Mouse (Mus musculus): ENCODE data around the gene Arsb. TPM values are rescaled to one million over a fixed set of nuclear protein-coding genes. Genes with fewer than 3 reads are reported as not detected.
A peak's percentile ranks its signal among the peaks of the same experiment; 100 is the strongest.

Gene Arsb
- polyA plus RNA-seq, 1 experiment from 2014 or later = 23.3 TPM

DNA sequence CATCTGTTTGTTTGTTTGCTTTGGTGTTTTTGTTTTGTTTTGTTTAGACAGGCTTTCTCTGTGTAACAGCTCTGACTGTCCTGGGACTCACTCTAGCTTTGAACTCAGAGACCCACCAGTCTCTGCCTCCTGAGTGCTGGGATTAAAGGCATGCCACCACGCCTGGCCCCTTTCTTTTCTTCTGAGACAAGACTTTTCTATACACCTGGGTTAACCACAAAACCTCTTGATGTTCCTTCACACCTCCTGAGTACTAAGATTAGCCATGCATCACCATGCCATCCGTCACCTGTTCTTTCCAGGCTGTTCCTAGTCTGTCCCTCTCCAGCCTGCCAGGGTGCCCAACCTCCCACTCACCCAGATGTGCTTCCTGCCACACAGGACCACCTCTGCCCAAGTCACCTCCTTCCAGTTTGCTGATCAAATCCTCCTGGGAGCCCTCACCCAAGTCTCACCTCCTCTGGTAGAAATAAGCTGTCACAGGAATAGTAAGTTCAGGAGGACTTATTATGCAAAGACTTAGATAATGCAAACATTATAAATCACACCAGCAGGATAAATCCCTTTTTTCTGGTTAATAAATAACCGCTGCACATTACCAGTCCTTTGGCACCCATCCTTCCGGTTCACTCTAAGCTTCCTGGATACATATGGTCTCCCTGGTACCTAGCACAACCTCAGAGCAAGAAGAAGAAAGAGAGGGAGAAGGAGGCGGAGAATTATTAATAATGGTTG is 150.6 kb downstream of the Arsb start:
- Histone ChIP-seq H3K27me3 (replicated peaks; ENCODE audit: control insufficient read depth, insufficient read depth, low read length) (no peaks in the 10 kb centered on the region), H3K4me2 (ENCODE audit: low read depth, low read length) (no peak overlapping the region), H3K4me1 (ENCODE audit: control insufficient read depth, insufficient read depth, low read length) (peaks cover 20% of the 10 kb centered on the region), H3K9me3 (ENCODE audit: control insufficient read depth, low read length) (no peaks in the 10 kb centered on the region), H3K9ac (ENCODE audit: low read depth, low read length) (no peak overlapping the region), H3K27ac (replicated peaks; ENCODE audit: low read depth, low read length) (no peak overlapping the region), H3K36me3 (ENCODE audit: control insufficient read depth, insufficient read depth, low read length) (no peaks in the 10 kb centered on the region), H3K4me3 (ENCODE audit: low read depth, low read length) (no peak overlapping the region)
- DNase-seq (ENCODE audit: low spot score) (no peak), ATAC-seq (ENCODE audit: low read depth) (no peak)
- WGBS = 79% methylated on average over 5 of the region's 5 CpGs

DNA sequence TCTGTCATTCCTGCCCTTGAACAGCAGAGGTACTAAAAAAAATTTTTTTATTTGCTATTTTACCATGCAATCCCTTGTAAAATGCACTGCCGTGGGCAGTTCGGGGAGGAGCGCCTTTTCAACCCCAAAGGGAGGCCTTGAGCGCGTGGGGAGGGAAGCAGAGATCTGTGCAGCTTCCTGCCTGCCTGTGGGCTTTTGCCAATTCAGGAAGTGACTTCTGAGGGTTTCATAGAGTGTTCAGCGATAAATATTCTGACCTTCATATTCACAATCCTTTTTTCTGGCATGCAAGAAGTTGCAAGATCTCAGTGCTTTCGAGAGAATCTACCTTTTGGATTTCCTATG is 151.1 kb downstream of the Arsb start:
- Histone ChIP-seq H3K27ac (replicated peaks; ENCODE audit: low read depth, low read length) (no peak overlapping the region; the same call in 1 of the 2 replicates), H3K9ac (ENCODE audit: low read depth, low read length) (no peak overlapping the region), H3K27me3 (replicated peaks; ENCODE audit: control insufficient read depth, insufficient read depth, low read length) (no peaks in the 10 kb centered on the region), H3K4me2 (ENCODE audit: low read depth, low read length) (no peak overlapping the region), H3K9me3 (ENCODE audit: control insufficient read depth, low read length) (no peaks in the 10 kb centered on the region), H3K36me3 (ENCODE audit: control insufficient read depth, insufficient read depth, low read length) (no peaks in the 10 kb centered on the region), H3K4me1 (ENCODE audit: control insufficient read depth, insufficient read depth, low read length) (peaks cover 20% of the 10 kb centered on the region), H3K4me3 (ENCODE audit: low read depth, low read length) (no peak overlapping the region)
- no peak for ATAC-seq (ENCODE audit: low read depth)
- 57% methylated on average over 7 of the region's 7 CpGs for WGBS
- no peak for DNase-seq (ENCODE audit: low spot score)

DNA sequence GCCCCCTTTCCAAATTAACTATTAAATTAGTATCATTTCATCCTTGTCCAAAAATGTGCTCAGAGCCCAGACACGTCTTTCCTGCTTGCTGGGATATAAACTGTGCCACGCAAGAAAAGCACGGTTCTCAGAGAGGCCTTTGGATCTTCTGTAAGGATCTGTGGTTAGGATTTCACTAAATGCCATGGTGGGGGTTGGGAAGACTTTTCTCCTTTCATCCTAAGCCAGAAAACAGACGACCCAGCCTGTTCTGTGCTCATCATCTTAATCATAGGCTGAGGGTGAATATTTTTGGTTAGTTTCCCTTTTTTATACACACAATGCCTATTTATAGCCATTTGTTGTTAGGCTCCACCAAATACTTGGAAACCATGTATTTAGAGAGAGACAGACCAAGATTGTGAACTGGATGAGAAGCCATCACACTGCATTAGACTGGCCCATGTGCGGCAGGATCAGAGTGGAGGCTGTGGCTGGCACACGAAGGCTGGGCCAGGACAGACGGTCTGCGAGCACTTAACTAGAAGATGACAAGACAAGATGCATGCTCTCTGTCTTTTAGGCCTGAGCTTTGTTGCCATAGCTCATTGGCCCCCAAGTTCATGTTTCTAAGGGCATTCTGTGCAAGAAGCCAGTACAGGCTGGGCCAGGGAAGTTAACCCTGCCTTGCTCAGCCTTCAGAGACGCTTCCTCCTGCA is 153.5 kb downstream of the Arsb start:
- DNase-seq (ENCODE audit: low spot score) = peak; percentile 70
- H3K4me1 ChIP-seq (ENCODE audit: control insufficient read depth, insufficient read depth, low read length) = peaks cover 16% of the 10 kb centered on the region

DNA sequence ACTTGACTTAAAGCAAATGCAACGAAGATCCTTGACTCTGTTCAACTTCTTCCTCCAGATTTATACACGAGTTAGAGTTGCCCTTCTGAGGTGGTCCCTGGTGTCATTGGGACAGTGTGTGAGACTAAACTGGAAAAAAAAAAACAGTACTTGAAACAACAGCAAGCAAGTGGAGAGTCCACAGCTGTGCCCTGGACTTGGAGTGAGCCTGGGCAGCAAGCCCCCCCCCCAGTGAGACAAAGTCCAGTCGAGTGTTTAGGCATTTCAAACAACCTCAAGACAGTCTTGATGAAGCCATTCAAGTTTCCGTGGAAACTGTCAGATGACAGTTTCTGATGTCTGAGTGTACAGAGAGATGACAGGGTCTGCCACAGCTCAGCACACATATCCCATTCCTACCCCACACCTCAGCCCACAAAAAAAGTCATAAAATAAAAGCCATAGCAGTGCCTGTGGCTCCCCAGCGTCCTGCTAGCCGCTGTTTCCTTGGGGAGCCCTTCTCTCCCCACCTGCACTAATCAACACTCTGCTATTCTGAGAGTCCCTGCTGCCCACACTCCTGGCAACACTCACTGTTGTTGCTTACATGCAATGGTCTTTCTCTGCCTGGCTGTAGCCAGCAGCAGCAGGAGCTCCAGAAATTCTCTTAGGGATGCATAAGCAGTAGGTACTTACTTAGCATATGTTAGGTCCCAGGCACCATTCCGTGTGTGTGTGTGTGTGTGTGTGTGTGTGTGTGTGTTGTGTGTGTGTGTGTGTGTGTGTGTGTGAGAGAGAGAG is 159.3 kb downstream of the Arsb start:
- 49% methylated on average over 7 of the region's 7 CpGs for WGBS

More for the DNA sequence above, 153.5 kb downstream of the Arsb start:
- Histone ChIP-seq H3K4me3 (ENCODE audit: low read depth, low read length) (no peak overlapping the region), H3K4me2 (ENCODE audit: low read depth, low read length) (no peak overlapping the region), H3K36me3 (ENCODE audit: control insufficient read depth, insufficient read depth, low read length) (no peaks in the 10 kb centered on the region), H3K9ac (ENCODE audit: low read depth, low read length) (0 out of 2 replicates have a peak overlapping the region, but pooled peaks have one; percentile 0), H3K27ac (replicated peaks; ENCODE audit: low read depth, low read length) (peak overlapping the region; percentile 72), H3K9me3 (ENCODE audit: control insufficient read depth, low read length) (no peaks in the 10 kb centered on the region), H3K27me3 (replicated peaks; ENCODE audit: control insufficient read depth, insufficient read depth, low read length) (no peaks in the 10 kb centered on the region)
- 39% methylated on average over 9 of the region's 9 CpGs for WGBS
- peak; percentile 63; the same call in 1 of the 2 replicates for ATAC-seq (ENCODE audit: low read depth)

GRCm38 (mm10) chr13:93936455-93936854 is 165.0 kb downstream of the Arsb start:
- no peaks in the 10 kb centered on the region for H3K27me3 ChIP-seq (replicated peaks; ENCODE audit: control insufficient read depth, insufficient read depth, low read length)
- H3K4me3 ChIP-seq (ENCODE audit: low read depth, low read length) = no peak overlapping the region
- DNase-seq (ENCODE audit: low spot score) = peak; percentile 64
- H3K36me3 ChIP-seq (ENCODE audit: control insufficient read depth, insufficient read depth, low read length) = no peaks in the 10 kb centered on the region
- H3K4me1 ChIP-seq (ENCODE audit: control insufficient read depth, insufficient read depth, low read length) = peaks cover 24% of the 10 kb centered on the region
- 63% methylated on average over 6 of the region's 6 CpGs for WGBS
- no peak for ATAC-seq (ENCODE audit: low read depth)
- no peak overlapping the region for H3K4me2 ChIP-seq (ENCODE audit: low read depth, low read length)
- H3K27ac ChIP-seq (replicated peaks; ENCODE audit: low read depth, low read length) = no peak overlapping the region
- no peak overlapping the region for H3K9ac ChIP-seq (ENCODE audit: low read depth, low read length)
- no peaks in the 10 kb centered on the region for H3K9me3 ChIP-seq (ENCODE audit: control insufficient read depth, low read length)

More for the DNA sequence above, 159.3 kb downstream of the Arsb start:
- H3K4me3 ChIP-seq (ENCODE audit: low read depth, low read length) = no peak overlapping the region
- H3K4me2 ChIP-seq (ENCODE audit: low read depth, low read length) = no peak overlapping the region
- no peak overlapping the region for H3K9ac ChIP-seq (ENCODE audit: low read depth, low read length)
- H3K9me3 ChIP-seq (ENCODE audit: control insufficient read depth, low read length) = no peaks in the 10 kb centered on the region
- H3K27ac ChIP-seq (replicated peaks; ENCODE audit: low read depth, low read length) = no peak overlapping the region
- no peaks in the 10 kb centered on the region for H3K36me3 ChIP-seq (ENCODE audit: control insufficient read depth, insufficient read depth, low read length)
- DNase-seq (ENCODE audit: low spot score) = no peak
- no peaks in the 10 kb centered on the region for H3K27me3 ChIP-seq (replicated peaks; ENCODE audit: control insufficient read depth, insufficient read depth, low read length)
- no peak for ATAC-seq (ENCODE audit: low read depth)
- no peaks in the 10 kb centered on the region; the same call in 1 of the 2 replicates for H3K4me1 ChIP-seq (ENCODE audit: control insufficient read depth, insufficient read depth, low read length)

DNA sequence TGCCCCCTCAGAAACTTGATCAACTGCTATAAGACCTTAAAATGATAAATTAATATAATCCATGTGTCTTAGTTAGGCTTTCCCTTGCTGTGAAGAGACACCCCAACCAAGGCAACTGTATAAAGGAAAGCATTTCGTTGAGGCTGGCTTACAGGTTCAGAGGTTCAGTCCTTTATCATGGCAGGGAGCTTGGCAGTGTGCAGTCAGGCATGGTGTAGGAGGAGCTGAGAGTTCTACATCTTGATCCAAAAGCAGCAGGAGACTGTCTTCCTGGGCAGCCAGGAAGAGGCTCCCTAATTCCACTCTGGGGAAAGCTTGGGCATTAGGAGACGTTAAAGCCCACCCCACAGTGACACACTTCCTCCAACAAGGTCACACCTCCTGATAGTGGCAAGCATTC is 166.7 kb downstream of the Arsb start:
- Histone ChIP-seq H3K4me3 (ENCODE audit: low read depth, low read length) (no peak overlapping the region), H3K36me3 (ENCODE audit: control insufficient read depth, insufficient read depth, low read length) (no peaks in the 10 kb centered on the region), H3K27ac (replicated peaks; ENCODE audit: low read depth, low read length) (no peak overlapping the region), H3K27me3 (replicated peaks; ENCODE audit: control insufficient read depth, insufficient read depth, low read length) (no peaks in the 10 kb centered on the region), H3K4me2 (ENCODE audit: low read depth, low read length) (no peak overlapping the region), H3K9ac (ENCODE audit: low read depth, low read length) (no peak overlapping the region), H3K9me3 (ENCODE audit: control insufficient read depth, low read length) (no peaks in the 10 kb centered on the region), H3K4me1 (ENCODE audit: control insufficient read depth, insufficient read depth, low read length) (peaks cover 24% of the 10 kb centered on the region)
- WGBS = 47% methylated on average over 2 of the region's 2 CpGs
- DNase-seq (ENCODE audit: low spot score) = no peak
- ATAC-seq (ENCODE audit: low read depth) = no peak

DNA sequence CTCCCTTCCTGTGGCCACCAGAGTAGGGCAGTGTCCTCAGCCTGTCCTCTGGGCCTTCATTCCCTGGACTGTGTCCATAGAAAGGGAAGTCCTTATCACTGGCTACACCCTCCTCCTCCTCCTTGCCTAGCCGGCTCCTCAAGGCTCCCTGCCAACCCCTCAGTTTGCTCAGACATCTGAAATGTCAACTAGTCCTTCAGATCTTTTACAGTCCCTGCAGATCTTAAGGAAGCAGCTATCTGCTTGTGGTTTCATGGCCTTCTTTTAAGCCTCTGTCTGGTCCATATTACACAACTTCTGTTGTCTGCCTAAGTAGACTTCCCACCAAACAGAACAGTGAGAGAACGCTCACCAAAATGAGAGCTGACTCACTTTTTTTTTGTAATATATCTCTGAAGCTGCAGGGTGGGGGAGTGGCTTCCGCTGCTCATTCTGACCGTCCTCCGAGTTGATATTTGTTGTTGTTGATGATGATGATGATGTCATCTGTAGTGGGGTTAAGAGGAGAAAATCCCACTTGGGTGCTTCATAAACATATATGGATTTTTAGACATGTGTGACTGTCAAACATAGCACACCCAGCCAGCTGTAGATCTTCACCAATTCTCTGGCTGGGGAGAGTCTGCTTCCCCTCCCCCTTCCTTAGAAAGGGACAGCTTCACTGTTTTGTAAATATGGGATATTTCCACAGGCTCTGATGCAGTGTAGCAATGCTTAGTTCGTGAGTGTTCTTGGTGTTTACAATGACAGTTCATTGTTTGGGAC is 168.1 kb downstream of the Arsb start:
- DNase-seq (ENCODE audit: low spot score) (peak; percentile 43), ATAC-seq (ENCODE audit: low read depth) (peak; percentile 23; the same call in 1 of the 2 replicates)
- Histone ChIP-seq H3K9ac (ENCODE audit: low read depth, low read length) (no peak overlapping the region), H3K27ac (replicated peaks; ENCODE audit: low read depth, low read length) (peak overlapping the region; percentile 59), H3K4me1 (ENCODE audit: control insufficient read depth, insufficient read depth, low read length) (peaks cover 24% of the 10 kb centered on the region), H3K4me2 (ENCODE audit: low read depth, low read length) (no peak overlapping the region), H3K27me3 (replicated peaks; ENCODE audit: control insufficient read depth, insufficient read depth, low read length) (no peaks in the 10 kb centered on the region), H3K36me3 (ENCODE audit: control insufficient read depth, insufficient read depth, low read length) (no peaks in the 10 kb centered on the region), H3K9me3 (ENCODE audit: control insufficient read depth, low read length) (no peaks in the 10 kb centered on the region), H3K4me3 (ENCODE audit: low read depth, low read length) (no peak overlapping the region)
- 56% methylated on average over 6 of the region's 6 CpGs for WGBS

All from embryonic facial prominence, embryonic 14.5 days (tissue).